Mouse (Mus musculus): Measurements from ENCODE around the gene Prdm16.
A peak's percentile ranks its signal among the peaks of the same experiment; 100 is the strongest.

The Prdm16 gene

DNA sequence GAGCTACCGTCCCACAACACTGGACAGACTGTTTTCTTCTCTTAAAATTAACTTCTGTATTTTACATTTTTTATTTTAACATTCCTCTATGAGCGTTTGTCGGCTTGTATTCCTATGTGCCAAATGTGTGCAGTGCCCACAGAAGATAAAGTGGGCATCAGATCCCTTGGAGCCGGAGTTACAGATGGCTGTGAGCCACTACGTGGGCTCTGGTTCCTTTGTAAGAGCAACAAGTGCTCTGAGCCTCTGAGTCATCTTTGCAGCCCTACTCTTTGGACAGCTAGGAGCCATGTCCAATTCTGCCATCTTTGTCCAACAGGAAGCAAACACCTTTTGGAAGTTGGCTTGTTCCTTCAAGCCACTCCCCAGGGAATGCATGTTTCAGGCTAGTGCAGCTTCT is 78.6 kb downstream of the Prdm16 start:
- no peak for DNase-seq (ENCODE audit: low read depth, low spot score)

DNA sequence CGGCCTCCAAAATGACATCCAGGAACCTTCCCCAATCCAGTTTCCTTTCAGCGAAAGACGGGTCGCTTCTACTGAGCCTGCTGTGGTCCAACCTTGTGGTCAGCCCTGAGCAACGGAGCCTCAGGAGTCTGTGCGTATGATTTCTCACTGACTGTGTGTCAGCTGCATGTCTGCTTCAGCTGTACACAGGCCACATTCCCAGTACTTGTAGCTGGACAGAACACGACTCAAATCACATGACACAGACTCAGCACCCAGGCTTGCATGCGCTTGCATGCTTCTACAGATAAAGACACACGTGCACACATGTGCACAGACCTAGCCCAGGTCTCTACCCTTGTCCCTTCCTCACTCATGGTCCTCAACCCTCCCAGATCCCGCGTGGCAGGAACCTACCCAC is 79.5 kb downstream of the Prdm16 start:
- no peak for DNase-seq (ENCODE audit: low read depth, low spot score)

DNA sequence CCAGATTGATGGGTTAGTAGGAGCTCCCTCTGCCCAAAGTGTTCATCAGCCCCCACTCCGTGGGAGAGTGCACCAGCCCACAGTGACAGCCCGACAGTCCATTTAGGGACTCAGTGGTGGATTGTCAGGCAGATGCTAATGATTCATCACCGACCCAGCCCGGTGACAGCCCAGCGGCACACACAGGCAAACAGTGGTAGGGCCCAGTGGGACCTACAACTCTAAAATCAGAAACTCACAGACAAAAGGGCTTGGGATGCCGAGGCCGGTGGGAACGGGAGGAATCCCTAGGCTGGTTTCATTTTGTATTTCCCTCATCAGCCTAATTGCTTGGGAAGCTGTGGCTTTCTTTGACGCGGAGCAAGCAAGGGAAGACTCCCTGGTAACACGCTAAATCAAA is 80.3 kb downstream of the Prdm16 start:
- no peak for DNase-seq (ENCODE audit: low read depth, low spot score)

DNA sequence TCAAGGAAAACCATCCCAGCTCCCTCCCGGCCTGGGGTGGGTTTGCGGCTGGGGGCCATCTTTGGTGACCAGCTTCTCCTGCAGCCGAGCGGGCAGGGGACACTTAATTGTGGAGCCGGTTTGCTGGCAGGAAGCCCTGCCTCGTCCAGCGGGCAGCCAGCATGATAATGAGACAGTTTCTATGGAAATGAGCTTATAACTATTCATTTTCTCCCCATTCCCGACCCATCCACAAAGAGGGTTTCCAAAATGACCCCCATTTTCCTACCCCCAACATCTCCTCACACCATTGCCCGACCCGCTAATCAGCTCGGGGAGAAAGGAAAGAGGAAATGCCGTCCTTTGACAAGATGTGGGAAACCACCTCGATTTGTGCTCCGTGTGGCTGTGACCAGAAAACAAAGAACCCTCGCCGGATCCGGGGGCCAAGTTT is 86.7 kb downstream of the Prdm16 start:
- no peak for DNase-seq (ENCODE audit: low read depth, low spot score)

DNA sequence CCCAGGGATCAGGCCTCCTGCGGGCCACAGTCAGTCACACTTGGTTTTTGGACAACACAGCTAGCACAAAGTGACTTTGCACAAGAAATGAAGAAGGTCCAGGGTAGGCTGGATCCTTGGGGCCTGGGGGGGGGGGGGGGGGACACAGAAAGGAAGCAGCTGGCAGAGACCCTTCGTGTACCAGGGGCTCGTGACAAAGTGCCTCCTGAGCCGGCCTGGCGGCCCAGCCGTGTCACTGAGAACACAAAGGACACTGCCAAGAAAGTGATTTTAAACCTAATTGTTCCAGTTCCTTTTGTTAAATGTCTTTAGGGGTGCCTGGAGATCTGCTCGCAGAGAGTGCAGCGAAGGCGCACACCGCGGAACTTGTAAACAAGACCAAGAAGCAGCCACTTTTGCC is 87.2 kb downstream of the Prdm16 start:
- DNase-seq (ENCODE audit: low read depth, low spot score) = no peak

DNA sequence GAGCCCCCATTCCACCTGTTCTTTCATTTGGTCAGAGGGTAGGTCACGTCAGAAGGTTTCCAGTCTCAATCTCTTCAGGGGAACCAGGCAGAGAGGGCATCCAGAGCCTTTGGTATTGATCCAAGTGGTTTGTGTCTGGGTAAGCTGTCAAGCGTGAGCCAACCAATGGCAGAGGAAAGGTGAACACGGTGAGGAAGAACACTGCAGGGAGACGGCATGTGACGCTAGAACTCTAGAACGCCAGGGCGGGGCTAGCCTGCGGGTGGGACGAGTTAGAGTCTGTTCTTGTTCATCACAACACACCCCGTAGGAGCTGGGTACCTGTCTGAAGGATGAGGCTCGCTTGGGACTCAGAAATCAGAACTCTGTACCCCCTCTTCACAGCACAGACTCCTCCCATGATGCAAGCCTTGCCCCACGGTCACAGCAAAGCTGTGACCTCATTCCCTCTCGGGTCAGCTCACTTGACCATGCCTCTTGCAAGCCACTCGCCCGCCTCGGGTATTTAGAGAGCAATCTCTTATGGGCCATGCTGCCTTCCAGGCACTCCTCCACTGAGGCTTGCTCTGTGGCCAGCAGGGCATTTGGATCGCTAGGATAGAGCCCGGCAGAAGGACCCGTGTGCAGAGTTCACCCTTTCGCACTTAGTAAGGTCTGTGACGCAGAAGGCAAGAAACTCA is 89.4 kb downstream of the Prdm16 start:
- no peak for DNase-seq (ENCODE audit: low read depth, low spot score)

DNA sequence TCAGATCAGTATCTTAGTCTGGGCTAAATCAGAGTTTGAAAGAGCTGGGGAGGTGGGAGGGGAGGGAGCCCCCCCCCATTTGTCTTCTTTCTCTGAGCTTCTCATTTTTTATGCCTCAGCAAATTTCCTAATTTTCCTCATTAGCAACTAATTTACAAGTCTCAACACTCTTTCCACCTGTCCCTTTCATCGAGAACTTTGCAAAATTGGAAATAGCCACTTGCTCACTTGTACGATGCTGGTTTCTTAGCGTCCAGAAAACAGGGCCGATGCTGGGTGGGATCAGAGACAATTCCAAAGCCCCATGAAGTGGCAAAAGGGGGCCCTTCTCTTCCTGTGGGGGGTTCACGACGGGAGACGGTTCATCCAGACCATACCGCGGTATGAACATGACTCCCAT is 91.4 kb downstream of the Prdm16 start:
- DNase-seq (ENCODE audit: low read depth, low spot score) = no peak

DNA sequence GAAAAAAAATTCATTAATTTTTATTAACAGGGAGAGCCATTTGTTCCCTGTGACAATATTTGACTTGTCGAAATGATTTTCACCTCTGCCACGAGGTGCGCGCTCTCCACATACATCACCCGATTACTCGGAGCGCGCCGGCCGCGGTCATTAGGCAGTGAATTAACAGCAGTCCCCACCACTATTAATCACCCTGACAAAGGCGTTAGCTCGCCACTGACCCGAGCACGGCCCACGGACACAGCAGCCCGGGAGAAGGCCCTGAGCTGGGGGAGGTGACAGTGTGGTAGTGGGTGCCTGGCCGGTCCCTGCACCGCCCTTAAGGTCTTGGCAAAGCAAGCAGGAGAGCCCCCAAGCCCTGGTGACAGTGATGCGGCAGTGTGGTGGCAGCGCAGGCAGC is 92.8 kb downstream of the Prdm16 start:
- no peak for DNase-seq (ENCODE audit: low read depth, low spot score)

DNA sequence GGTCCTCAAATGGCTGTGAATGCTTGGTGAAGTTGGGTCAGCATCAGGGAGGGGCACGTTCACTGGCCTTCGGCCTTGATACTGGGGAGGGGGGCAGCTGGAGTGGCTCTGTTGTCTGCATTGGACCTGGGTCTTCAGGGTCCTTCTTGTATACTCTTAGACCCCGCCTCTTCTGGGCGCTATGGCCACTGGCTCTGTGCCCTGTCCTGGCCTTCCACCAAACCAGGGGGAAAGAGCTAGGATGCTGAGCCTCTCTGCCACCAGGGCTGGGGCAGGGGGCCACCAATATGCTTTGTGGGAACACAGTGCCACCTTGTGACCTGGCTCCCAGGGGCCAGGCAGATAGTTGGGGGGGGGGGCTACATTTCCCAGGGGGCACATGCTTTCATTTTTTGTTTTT is 93.5 kb downstream of the Prdm16 start:
- no peak for DNase-seq (ENCODE audit: low read depth, low spot score)

DNA sequence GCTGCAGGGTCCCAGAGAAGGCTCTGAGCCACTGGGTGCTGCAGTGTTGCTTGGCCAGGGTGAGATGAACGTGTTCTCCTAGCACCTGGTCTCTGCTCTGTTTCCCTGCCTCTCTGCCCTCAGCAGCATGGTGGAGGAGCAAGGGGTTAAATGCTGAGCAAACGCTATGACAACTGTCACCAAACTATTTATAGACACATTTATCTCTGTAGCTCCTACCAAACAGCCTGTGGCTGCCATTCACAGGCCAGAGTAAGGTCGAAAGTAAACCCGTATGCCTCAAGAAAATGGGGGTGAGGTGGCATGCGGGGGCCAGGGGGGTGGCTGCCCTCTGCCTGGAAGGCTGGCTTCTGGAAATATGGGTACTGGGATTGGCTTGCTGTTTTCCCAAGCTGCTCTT is 94.1 kb downstream of the Prdm16 start:
- DNase-seq (ENCODE audit: low read depth, low spot score) = no peak

DNA sequence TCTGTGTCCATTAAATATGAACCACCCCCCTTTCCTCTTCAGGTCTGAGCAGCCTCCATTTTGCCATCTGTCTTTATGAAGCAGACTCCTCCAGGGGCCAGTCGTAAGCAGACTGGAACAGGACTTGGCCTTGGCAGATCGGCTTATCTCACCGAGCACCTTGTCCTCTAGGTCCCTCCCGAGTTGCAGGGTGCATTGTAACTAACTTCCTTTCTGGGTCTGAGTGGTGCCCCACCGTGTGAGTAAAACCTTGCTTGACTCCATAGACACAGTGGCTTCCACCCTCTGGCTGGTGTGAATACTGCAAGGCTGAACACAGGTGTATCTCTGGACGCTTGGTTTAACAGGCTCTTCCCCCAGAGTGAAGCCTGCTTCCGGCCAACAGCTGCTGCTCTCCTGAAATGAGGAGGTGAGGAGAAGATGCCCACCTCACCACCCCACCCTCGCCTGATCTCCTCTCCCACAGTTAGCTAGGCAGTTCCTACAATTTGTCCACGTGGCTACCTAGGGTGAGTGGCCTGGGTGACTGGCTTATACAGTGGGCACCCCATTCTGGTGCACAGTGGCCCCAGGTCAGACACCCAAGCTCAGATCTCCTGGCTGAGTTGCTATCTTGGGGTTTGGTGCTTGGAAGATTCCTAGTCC is 94.9 kb downstream of the Prdm16 start:
- DNase-seq (ENCODE audit: low read depth, low spot score) = no peak

DNA sequence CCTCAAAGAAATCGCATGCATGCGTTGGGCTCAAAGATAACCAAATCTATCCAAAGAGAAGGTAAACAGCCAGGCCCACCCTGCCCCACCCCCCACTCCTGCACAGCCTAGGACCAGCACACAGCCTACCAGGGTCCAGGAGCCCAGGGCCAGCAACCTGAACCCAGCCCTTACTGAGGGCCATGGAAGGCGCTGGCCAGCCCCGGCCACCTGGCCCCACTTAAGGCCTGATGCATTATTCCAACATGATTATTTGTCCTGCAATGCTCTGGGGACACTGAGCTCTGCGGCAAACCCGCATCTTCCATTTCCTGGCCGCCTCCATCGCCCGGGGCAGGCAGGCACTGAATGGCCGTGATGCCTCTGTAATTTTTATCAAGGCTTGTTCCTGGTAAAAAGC is 96.0 kb downstream of the Prdm16 start:
- DNase-seq (ENCODE audit: low read depth, low spot score) = no peak

DNA sequence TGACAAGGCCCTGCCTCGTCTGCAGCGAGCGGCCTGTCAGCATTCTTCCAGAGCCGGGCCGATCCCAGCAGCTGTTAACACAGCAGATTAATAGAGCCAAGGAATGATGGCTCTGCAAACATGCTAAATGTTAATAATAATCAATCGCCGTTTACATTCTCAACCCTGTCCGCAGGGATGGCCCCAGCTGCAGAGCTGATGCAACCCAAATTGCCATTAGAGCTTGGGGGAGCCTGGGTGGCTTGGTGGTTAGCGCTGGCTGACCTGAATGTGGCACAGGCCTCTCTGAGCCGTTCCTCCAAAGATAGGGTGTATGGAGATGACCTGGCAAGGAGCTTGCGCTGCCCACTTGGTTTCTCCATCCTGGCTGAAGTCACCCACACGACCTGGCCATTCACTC is 97.0 kb downstream of the Prdm16 start:
- DNase-seq (ENCODE audit: low read depth, low spot score) = no peak

DNA sequence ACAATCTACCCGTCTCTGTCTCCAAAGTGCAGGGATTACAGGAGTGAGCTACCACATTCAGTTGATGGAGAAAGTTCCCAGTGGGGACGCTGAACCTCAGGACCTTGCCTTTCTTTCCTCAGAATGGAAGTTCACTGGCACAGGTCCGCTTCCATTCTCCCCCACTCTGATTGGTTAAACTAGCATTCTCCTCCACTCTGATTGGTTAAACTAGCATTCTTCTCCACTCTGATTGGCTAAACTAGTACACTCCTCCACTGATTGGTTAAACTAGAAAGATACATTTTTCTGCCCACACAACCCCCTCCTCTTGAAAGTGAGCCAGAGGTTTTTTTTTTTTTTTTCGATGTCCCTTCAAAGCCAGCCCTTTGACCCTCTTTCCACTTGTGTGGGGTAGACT is 97.9 kb downstream of the Prdm16 start:
- peak; percentile 16 for DNase-seq (ENCODE audit: low read depth, low spot score)

DNA sequence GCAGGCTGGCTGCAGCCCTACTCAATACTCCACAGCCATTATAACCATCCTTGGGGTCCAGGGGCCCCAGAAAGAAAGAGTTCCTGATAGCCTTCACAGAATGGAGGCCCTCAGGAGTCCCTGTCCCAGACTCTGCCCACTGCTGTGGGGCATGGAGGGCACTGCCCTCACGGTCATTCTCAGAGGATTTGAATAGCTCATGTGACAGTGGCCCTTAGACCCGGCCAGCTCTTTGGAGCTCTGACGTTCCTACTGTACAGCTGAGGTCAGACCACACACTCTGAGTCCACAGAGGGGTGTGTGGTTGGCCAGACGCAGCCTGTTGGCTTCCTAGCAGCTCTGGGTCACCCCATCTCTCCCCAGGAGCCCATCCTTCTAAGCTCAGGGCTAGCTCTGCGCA is 100.6 kb downstream of the Prdm16 start:
- no peak for DNase-seq (ENCODE audit: low read depth, low spot score)

DNA sequence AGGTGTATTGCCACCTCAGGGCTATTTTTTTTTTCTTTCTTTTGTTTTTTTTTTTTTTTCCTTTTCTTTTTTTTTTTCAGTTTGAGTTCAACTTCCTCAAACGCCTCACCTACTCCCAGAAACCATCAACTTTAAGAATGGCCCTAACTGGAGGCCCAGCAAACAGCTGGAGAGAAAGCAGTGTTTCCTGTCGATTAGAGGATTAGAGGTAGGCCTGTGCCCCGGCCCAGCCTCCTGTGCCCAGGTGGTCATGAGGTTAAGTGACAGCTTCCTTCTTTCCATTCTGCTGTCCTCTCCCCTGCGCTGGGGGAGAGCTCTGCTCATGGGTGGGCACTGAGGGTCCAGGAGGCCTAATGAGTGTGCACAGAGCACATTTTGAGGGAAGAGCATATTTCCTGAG is 105.3 kb downstream of the Prdm16 start:
- no peak for DNase-seq (ENCODE audit: low read depth, low spot score)

DNA sequence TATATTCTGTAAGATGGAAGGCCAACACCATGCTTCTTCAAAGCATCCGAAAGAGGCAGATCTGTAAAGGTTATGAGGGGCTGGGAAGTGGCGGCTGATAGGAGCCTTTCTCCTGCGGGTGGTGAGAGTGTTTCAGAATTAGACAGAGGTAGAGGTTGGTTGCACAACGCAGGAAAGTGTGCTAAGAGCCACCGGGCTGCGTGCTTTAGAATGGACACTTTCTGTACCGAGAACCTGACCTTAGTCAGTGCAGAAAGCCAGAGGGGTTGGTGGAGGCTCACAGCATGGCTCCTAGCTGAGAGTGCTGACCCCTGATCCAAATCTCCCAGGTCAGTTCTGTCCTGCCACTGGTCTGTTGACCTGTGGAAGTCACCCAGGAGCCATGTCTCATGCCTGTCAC is 106.3 kb downstream of the Prdm16 start:
- DNase-seq (ENCODE audit: low read depth, low spot score) = no peak

DNA sequence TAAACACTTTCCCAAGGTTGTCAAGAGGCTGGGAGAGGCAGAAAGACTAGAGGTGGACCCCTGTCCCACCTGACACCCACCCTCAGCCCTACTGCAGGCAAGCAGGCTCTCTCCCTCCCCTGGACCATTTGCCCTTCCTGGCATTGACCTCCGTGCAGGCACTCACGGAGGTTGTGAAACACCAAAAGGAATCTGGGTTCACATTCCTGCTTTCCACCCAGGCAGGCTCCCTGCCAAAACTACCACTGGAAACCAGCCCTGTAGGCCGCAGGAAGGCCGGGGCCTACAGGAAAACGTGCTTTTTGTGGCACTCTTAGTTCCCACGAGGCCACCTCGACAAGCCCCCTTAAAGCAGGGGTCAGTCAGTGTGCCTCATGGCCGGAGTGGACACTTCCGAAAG is 109.2 kb downstream of the Prdm16 start:
- no peak for DNase-seq (ENCODE audit: low read depth, low spot score)

DNA sequence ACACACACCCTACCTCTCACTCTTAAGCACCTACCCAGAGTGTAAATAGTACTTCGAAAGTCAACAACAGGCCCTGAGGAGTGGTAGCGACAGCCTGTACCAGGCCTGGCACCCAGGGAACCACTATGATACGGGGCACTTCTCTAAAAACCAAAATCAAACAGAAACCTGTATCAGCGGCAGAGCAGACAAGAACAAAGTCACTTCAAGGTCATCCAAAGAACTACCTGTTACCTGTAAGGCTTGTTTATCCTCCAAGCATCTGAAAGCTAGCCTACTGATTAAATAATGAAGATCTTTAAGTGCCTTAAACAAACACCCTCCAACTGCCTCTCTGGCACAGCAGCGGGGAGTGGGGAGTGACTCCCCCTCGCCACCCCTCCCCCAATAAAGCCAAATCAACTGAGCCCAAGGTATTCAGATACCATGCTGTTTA is 110.3 kb downstream of the Prdm16 start:
- DNase-seq (ENCODE audit: low read depth, low spot score) = no peak

DNA sequence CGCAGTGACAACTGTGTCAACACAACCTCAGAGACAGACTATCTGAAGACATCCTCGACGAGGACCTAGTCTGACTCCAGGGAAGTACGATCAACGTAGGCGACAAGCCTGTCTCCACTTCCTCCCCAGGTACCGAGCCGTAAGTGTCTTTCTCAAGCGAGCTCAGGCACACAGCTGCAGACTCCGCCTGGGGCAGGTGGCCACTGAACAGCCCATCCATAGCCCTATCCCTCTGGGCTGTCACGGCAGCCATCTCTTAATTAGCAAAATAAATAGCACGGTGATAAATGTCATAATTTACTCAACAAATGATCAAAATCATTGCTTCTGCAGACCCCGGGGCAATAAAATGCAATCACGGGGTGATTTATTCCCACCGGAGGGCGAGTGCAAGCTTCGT is 112.8 kb downstream of the Prdm16 start:
- no peak for DNase-seq (ENCODE audit: low read depth, low spot score)

DNA sequence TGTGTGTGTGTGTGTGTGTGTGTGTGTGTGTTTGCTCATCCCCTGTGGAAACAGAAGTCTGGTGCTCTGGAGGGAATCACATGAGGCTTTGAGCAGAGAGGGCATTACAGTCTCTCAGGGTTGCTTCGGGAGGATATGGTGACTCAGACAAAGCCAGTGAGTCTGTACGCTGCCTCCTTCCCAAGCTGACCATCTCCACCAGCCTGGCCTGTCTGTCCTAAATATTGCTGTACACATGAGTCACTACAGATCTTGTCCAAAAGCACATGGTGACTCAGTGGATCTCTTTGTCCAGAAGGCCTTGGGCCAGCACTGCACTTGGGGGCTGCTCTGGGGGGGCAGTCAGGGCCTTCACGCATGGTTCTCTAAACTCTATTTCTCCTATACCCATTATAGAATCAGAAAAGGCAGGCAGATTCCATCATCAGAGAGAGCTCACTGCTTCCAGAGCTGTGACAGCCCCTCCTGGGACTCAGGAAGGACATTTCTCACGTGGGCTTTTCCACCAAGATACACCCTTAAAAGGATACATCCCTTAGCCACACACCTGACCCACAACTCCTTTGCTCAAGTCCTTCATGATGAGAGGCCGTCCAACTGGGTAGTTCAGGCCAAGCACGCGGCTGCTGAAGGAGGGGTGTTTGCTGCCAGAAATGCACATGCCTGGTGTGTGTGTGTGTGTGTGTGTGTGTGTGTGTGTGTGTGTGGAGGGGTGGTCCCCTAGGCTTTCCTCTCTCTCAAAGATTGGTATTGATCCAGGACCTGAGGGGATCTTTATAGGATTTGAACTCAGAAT is 114.6 kb downstream of the Prdm16 start:
- no peak for DNase-seq (ENCODE audit: low read depth, low spot score)

DNA sequence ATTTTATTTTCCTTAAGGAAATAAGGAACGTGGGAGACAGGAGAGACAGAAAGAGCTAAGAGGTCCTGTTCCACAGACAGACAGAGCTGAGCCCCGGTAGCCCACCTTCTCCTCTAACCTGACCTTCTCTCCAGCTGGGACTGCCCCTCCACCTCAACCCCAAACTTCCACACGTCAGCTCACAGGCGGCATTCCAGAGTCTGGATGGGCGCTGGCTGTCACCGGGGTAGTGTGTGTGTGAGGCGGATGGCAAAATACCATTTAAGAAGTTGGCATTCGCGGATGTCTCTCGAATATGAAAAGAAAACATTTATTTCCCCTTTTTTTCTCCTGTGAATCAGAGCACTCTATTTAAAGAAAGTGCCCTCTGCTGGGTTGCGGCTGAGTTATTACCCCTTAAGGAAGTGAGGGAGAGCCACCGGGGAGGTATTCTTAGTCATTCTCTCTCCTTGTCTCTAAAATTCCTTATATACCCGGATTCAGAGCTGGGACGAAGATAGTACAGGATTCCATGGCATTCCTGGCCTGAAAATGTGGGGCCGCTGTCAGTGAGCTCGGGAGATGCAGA is 117.1 kb downstream of the Prdm16 start:
- DNase-seq (ENCODE audit: low read depth, low spot score) = no peak

DNA sequence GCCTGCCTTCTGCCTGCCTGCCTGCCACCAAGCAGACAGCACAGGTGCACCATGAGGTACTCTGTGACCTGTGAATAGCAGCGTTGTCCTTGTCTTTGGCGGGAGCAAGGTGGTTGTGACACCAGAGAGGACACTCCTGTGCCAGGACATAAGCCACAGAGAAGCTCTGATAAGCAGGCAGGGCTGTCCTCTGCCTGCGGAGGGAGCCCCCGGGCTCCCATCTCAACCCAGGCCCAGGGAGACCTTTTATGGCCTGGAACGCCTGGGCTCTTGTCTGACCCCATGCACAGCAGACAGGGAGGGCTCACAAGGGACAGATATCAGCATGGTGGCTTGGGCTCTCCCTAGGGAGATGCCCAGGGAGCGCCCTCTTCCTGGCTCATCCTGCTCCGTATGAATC is 118.7 kb downstream of the Prdm16 start:
- peak; percentile 38 for DNase-seq (ENCODE audit: low read depth, low spot score)
